Mouse (Mus musculus): ENCODE results near the gene Fto. TPM values are rescaled to one million over a fixed set of nuclear protein-coding genes. Genes with fewer than 3 reads are reported as not detected.

The Fto gene
- polyA plus RNA-seq, 1 experiment from 2014 or later: 97.3 TPM

- no peaks in the 10 kb centered on the region for H3K27me3 ChIP-seq (ENCODE audit: control insufficient read depth, insufficient read depth, low read length)
- no peak overlapping the region for H3K4me3 ChIP-seq (ENCODE audit: low read depth, low read length)
- H3K4me1 ChIP-seq (ENCODE audit: control insufficient read depth, insufficient read depth, low read length): no peaks in the 10 kb centered on the region
- H3K36me3 ChIP-seq (ENCODE audit: control insufficient read depth, insufficient read depth, low read length): no peaks in the 10 kb centered on the region
- H3K27ac ChIP-seq (replicated peaks; ENCODE audit: low read depth, low read length): no peak overlapping the region
- no peaks in the 10 kb centered on the region for H3K9me3 ChIP-seq (ENCODE audit: control insufficient read depth, low read length)
- ATAC-seq (ENCODE audit: insufficient number of reproducible peaks, low FRiP score, low TSS enrichment, low read depth): no peak
- no peak for DNase-seq (ENCODE audit: low spot score)
- WGBS: 89% methylated on average over 9 of the region's 9 CpGs
- no peak overlapping the region for H3K9ac ChIP-seq (ENCODE audit: low read length)
- H3K4me2 ChIP-seq (ENCODE audit: low read depth, severe bottlenecking): no peak overlapping the region
Observed at GRCm38 (mm10) chr8:91498611-91499010, 185.3 kb downstream of the Fto start.

- H3K9me3 ChIP-seq (ENCODE audit: control insufficient read depth, low read length): no peaks in the 10 kb centered on the region
- no peak overlapping the region for H3K4me3 ChIP-seq (ENCODE audit: low read depth, low read length)
- 88% methylated on average over 2 of the region's 2 CpGs for WGBS
- no peaks in the 10 kb centered on the region for H3K36me3 ChIP-seq (ENCODE audit: control insufficient read depth, insufficient read depth, low read length)
- no peak overlapping the region for H3K27ac ChIP-seq (replicated peaks; ENCODE audit: low read depth, low read length)
- DNase-seq (ENCODE audit: low spot score) (no peak), ATAC-seq (ENCODE audit: insufficient number of reproducible peaks, low FRiP score, low TSS enrichment, low read depth) (no peak)
- H3K4me1 ChIP-seq (ENCODE audit: control insufficient read depth, insufficient read depth, low read length): no peaks in the 10 kb centered on the region
- H3K4me2 ChIP-seq (ENCODE audit: low read depth, severe bottlenecking): no peak overlapping the region
- no peak overlapping the region for H3K9ac ChIP-seq (ENCODE audit: low read length)
- H3K27me3 ChIP-seq (ENCODE audit: control insufficient read depth, insufficient read depth, low read length): no peaks in the 10 kb centered on the region
Observed at GRCm38 (mm10) chr8:91499303-91499702, 186.0 kb downstream of the Fto start.

DNA sequence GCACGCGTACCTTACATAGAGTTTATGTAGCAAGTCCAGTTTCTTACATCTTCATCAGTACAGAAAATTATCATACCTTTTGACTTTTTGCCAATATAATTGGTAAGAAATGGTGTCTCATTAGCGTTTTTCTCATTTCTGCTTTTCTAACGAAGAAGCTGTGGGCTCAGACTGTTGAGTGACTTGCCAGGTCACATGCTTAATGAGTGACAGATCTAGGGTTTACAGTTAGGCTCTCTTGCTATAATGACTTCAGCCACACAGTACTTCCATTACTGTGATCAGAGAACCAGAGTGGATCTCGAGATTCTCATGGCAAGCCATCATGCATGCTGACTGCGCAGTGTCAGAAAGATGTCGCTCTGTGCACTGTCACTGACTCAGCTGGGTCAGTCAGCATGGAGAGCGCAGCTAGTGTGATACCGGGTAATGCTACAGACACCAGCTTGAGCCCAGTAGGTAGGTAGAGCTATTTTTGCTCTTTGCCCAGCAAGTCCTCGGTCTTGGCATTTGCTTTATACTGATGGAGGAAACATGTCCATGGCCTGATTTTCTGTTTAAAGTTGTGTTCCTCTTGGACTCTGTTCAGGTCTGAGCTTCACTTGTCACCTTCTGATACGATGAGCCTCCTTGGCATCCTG lies 188.8 kb downstream of the Fto start:
- Histone ChIP-seq H3K27ac (replicated peaks; ENCODE audit: low read depth, low read length) (no peak overlapping the region), H3K9ac (ENCODE audit: low read length) (no peak overlapping the region), H3K4me1 (ENCODE audit: control insufficient read depth, insufficient read depth, low read length) (no peaks in the 10 kb centered on the region), H3K4me3 (ENCODE audit: low read depth, low read length) (no peak overlapping the region), H3K9me3 (ENCODE audit: control insufficient read depth, low read length) (no peaks in the 10 kb centered on the region), H3K4me2 (ENCODE audit: low read depth, severe bottlenecking) (no peak overlapping the region), H3K27me3 (ENCODE audit: control insufficient read depth, insufficient read depth, low read length) (no peaks in the 10 kb centered on the region), H3K36me3 (ENCODE audit: control insufficient read depth, insufficient read depth, low read length) (no peaks in the 10 kb centered on the region)
- ATAC-seq (ENCODE audit: insufficient number of reproducible peaks, low FRiP score, low TSS enrichment, low read depth): no peak
- 88% methylated on average over 11 of the region's 11 CpGs for WGBS
- DNase-seq (ENCODE audit: low spot score): no peak

- Histone ChIP-seq H3K9ac (ENCODE audit: low read length) (no peak overlapping the region), H3K9me3 (ENCODE audit: control insufficient read depth, low read length) (no peaks in the 10 kb centered on the region), H3K36me3 (ENCODE audit: control insufficient read depth, insufficient read depth, low read length) (no peaks in the 10 kb centered on the region), H3K27me3 (ENCODE audit: control insufficient read depth, insufficient read depth, low read length) (no peaks in the 10 kb centered on the region), H3K4me2 (ENCODE audit: low read depth, severe bottlenecking) (no peak overlapping the region), H3K4me1 (ENCODE audit: control insufficient read depth, insufficient read depth, low read length) (no peaks in the 10 kb centered on the region), H3K4me3 (ENCODE audit: low read depth, low read length) (no peak overlapping the region), H3K27ac (replicated peaks; ENCODE audit: low read depth, low read length) (no peak overlapping the region)
- DNase-seq (ENCODE audit: low spot score) (no peak), ATAC-seq (ENCODE audit: insufficient number of reproducible peaks, low FRiP score, low TSS enrichment, low read depth) (no peak)
- WGBS: 48% methylated on average over 5 of the region's 5 CpGs
Observed at GRCm38 (mm10) chr8:91502791-91503190, 189.5 kb downstream of the Fto start.

DNA sequence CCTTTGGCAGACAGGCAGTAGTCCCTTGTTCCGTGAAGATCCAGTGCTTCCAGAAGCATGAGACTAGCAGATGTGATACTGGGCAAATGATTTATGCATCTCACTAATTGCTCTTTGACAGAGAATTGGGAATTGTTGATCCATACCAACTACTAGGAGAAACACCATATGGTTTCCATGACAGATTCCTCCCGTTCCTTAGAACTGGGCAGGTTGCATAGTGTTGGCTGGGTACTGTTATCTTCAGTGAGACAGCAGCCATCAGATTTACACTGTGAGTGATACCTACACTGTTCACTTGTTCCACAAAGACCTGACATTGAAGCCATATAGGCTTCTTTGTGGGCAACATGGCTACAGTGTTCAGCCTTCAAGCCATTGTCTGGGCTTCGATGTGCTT lies 191.0 kb downstream of the Fto start:
- DNase-seq (ENCODE audit: low spot score) (no peak), ATAC-seq (ENCODE audit: insufficient number of reproducible peaks, low FRiP score, low TSS enrichment, low read depth) (no peak)
- Histone ChIP-seq H3K27me3 (ENCODE audit: control insufficient read depth, insufficient read depth, low read length) (no peaks in the 10 kb centered on the region), H3K4me1 (ENCODE audit: control insufficient read depth, insufficient read depth, low read length) (no peaks in the 10 kb centered on the region), H3K9ac (ENCODE audit: low read length) (no peak overlapping the region), H3K4me2 (ENCODE audit: low read depth, severe bottlenecking) (no peak overlapping the region), H3K36me3 (ENCODE audit: control insufficient read depth, insufficient read depth, low read length) (no peaks in the 10 kb centered on the region), H3K4me3 (ENCODE audit: low read depth, low read length) (no peak overlapping the region), H3K9me3 (ENCODE audit: control insufficient read depth, low read length) (no peaks in the 10 kb centered on the region), H3K27ac (replicated peaks; ENCODE audit: low read depth, low read length) (no peak overlapping the region)
- 75% methylated on average over 3 of the region's 3 CpGs for WGBS

DNA sequence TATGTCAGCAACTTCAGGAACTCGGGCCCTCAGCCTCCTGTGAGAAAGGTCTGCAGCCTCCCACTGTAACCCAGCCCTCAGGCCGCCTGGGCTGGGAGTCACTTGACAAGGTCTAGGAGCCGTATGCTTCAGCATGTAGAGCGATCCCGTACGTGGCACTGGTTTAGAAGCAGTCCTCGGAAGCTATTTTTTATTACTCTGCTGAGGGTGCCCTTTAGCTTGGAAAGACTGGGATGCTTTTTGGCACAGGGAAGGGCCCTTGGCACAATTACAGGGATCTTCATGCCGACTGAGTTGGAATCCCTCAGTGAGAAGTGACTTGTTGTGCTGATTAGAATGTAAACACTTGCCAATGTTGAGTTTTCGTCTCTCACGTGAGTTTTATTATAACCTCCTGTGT lies 191.6 kb downstream of the Fto start:
- ATAC-seq (ENCODE audit: insufficient number of reproducible peaks, low FRiP score, low TSS enrichment, low read depth) (no peak), DNase-seq (ENCODE audit: low spot score) (no peak)
- WGBS: 85% methylated on average over 10 of the region's 10 CpGs
- Histone ChIP-seq H3K27ac (replicated peaks; ENCODE audit: low read depth, low read length) (no peak overlapping the region), H3K4me1 (ENCODE audit: control insufficient read depth, insufficient read depth, low read length) (no peaks in the 10 kb centered on the region), H3K27me3 (ENCODE audit: control insufficient read depth, insufficient read depth, low read length) (no peaks in the 10 kb centered on the region), H3K4me2 (ENCODE audit: low read depth, severe bottlenecking) (no peak overlapping the region), H3K9me3 (ENCODE audit: control insufficient read depth, low read length) (no peaks in the 10 kb centered on the region), H3K9ac (ENCODE audit: low read length) (no peak overlapping the region), H3K36me3 (ENCODE audit: control insufficient read depth, insufficient read depth, low read length) (no peaks in the 10 kb centered on the region), H3K4me3 (ENCODE audit: low read depth, low read length) (no peak overlapping the region)

- Histone ChIP-seq H3K9me3 (ENCODE audit: control insufficient read depth, low read length) (no peaks in the 10 kb centered on the region), H3K4me2 (ENCODE audit: low read depth, severe bottlenecking) (no peak overlapping the region), H3K27ac (replicated peaks; ENCODE audit: low read depth, low read length) (no peak overlapping the region), H3K4me3 (ENCODE audit: low read depth, low read length) (no peak overlapping the region), H3K4me1 (ENCODE audit: control insufficient read depth, insufficient read depth, low read length) (peaks cover under 1% of the 10 kb centered on the region; the same call in 1 of the 2 replicates), H3K27me3 (ENCODE audit: control insufficient read depth, insufficient read depth, low read length) (no peaks in the 10 kb centered on the region), H3K36me3 (ENCODE audit: control insufficient read depth, insufficient read depth, low read length) (no peaks in the 10 kb centered on the region), H3K9ac (ENCODE audit: low read length) (no peak overlapping the region)
- DNase-seq (ENCODE audit: low spot score) (no peak), ATAC-seq (ENCODE audit: insufficient number of reproducible peaks, low FRiP score, low TSS enrichment, low read depth) (no peak)
- WGBS: 89% methylated on average over 8 of the region's 8 CpGs
Observed at GRCm38 (mm10) chr8:91505411-91505954, 192.2 kb downstream of the Fto start.

DNA sequence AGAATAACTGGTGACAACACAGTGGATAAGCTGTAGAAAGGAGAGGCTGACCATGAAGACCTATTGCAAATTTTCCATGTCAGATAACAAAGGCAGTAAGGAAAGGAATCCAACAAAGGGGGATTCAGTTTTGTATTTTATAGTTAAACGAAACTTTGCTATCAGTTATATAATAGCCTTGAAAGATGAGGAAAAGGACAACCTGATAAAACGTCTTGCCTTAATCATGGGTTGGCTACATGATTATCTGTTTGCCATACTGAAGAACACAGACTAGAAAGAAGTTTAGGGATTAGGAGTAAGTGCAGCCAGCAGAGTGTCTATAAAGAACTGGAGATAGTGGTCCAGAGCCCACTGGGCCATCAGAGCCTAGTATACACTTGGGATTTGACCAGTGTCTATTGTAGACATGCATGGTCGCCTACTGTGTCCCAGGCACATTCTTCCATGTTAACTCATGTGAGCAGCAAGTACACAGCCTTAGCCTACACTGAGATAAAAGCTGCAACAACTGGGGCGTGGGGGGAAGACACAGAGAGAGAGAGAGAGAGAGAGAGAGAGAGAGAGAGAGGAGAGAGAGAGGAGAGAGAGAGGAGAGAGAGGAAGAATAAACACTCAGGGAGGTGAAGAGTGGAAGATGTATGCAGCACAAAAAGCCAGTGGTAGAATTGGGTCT lies 192.8 kb downstream of the Fto start:
- no peak overlapping the region for H3K4me3 ChIP-seq (ENCODE audit: low read depth, low read length)
- H3K27me3 ChIP-seq (ENCODE audit: control insufficient read depth, insufficient read depth, low read length): no peaks in the 10 kb centered on the region
- ATAC-seq (ENCODE audit: insufficient number of reproducible peaks, low FRiP score, low TSS enrichment, low read depth): no peak
- no peak overlapping the region for H3K9ac ChIP-seq (ENCODE audit: low read length)
- no peaks in the 10 kb centered on the region for H3K36me3 ChIP-seq (ENCODE audit: control insufficient read depth, insufficient read depth, low read length)
- no peak overlapping the region for H3K27ac ChIP-seq (replicated peaks; ENCODE audit: low read depth, low read length)
- no peak for DNase-seq (ENCODE audit: low spot score)
- peaks cover 4% of the 10 kb centered on the region; the same call in 1 of the 2 replicates for H3K4me1 ChIP-seq (ENCODE audit: control insufficient read depth, insufficient read depth, low read length)
- no peaks in the 10 kb centered on the region for H3K9me3 ChIP-seq (ENCODE audit: control insufficient read depth, low read length)
- whole genome bisulfite sequencing: 88% methylated on average over 4 of the region's 4 CpGs
- H3K4me2 ChIP-seq (ENCODE audit: low read depth, severe bottlenecking): no peak overlapping the region

All from limb, embryonic 11.5 days (tissue).